Mouse (Mus musculus) intestine, embryonic 16.5 days (tissue): Measurements from ENCODE around the gene Etv2. TPM values are rescaled to one million over a fixed set of nuclear protein-coding genes. Genes with fewer than 3 reads are reported as not detected.

Experiments used
- ATAC-seq: fragments of 200-750 bp; cut with Nextera tagmentation; 2 replicates; pipeline ENCODE4 v1.8.0; 2017; ENCODE audit warnings: moderate TSS enrichment, moderate library complexity
- H3K27ac ChIP-seq: fragments of 300-500 bp; sonication (generic); 2 replicates; pipeline ENCODE4 v1.5.1; 2014; ENCODE audit warnings: mild to moderate bottlenecking, low read length
- H3K27me3 ChIP-seq: fragments of 300-500 bp; sonication (generic); replicated peaks from 2 replicates; pipeline ENCODE4 v1.6.1; 2014; ENCODE audit warnings: low read length, control low read depth, mixed read lengths; ENCODE audit not compliant: control insufficient read depth, insufficient read depth
- H3K36me3 ChIP-seq: fragments of 300-500 bp; sonication (generic); 2 replicates; pipeline ENCODE4 v1.6.1; 2014; ENCODE audit warnings: low read length, control low read depth; ENCODE audit not compliant: control insufficient read depth, insufficient read depth
- H3K4me1 ChIP-seq: fragments of 300-500 bp; sonication (generic); 2 replicates; pipeline ENCODE4 v1.6.1; 2014; ENCODE audit warnings: low read length, control low read depth, mixed read lengths; ENCODE audit not compliant: control insufficient read depth, insufficient read depth
- H3K4me2 ChIP-seq: fragments of 300-500 bp; sonication (generic); 2 replicates; pipeline ENCODE4 v1.6.1; 2014; ENCODE audit warnings: low read depth, low read length, control low read depth
- H3K4me3 ChIP-seq: fragments of 300-500 bp; sonication (generic); 2 replicates; pipeline ENCODE4 v1.5.1; 2014; ENCODE audit warnings: mild to moderate bottlenecking, low read length
- H3K9ac ChIP-seq: fragments of 300-500 bp; sonication (generic); 2 replicates; pipeline ENCODE4 v1.6.1; 2014; ENCODE audit warnings: low read depth, low read length
- H3K9me3 ChIP-seq: fragments of 300-500 bp; sonication (generic); 2 replicates; pipeline ENCODE4 v1.6.1; 2016; ENCODE audit warnings: low read length, control low read depth; ENCODE audit not compliant: control insufficient read depth
- WGBS: fragments of 180-500 bp; shearing (Covaris S2); extraction: QIAGEN DNeasy Blood & Tissue Kit; methylation state at CpG from one replicate; pipeline ENCODE4 v1.1.7; 2014; 5-methylcytosine and 5-hydroxymethylcytosine counted together
- polyA plus RNA-seq: library from polyadenylated mRNA; unstranded; fragments of >200 nt; fragmentation: Nextera tagmentation; extraction: Ambion mirVana; gene quantifications from 2 replicates; pipeline ENCODE4 v1.2.1, GENCODE M21; 2015

Etv2 gene
- polyA plus RNA-seq = not detected in 2 replicates

DNA sequence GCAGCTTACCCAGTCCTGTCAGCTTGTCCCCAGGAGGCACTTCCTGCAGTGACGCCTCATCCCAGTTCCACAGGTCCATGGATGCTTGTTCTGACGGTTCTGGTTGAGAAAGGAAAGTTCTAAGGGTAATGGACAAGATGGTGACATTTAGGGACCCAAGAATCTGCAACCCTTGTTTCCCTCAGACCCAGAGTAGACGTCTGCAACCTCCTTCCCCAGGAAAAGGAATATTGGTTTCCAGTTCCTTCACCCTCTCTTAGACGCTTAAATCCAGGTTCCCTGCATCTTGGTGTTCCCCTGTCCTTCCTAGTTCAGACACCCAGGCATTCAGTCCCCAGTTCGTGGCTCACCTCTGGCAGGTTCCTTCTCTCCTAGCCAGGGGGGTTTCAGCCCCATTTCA lies at the start of gene Etv2:
Gene Etv2, minus strand, starts transcription at position 101 of the 400 bp plus-strand sequence.
- Histone ChIP-seq H3K4me3 (no peak within 1 kb of the TSS; the same call in 1 of the 2 replicates), H3K27me3 (peaks cover 41% of the 10 kb centered on the region), H3K9ac (no peak within 1 kb of the TSS), H3K4me2 (peak within 1 kb of the TSS; percentile 35), H3K36me3 (peaks cover 3% of the 10 kb centered on the region; the same call in 1 of the 2 replicates), H3K27ac (no peak within 1 kb of the TSS), H3K4me1 (peaks cover 5% of the 10 kb centered on the region; the same call in 1 of the 2 replicates), H3K9me3 (no peaks in the 10 kb centered on the region)
- no peak for ATAC-seq
- 10% methylated on average over 5 of the region's 5 CpGs for WGBS

DNA sequence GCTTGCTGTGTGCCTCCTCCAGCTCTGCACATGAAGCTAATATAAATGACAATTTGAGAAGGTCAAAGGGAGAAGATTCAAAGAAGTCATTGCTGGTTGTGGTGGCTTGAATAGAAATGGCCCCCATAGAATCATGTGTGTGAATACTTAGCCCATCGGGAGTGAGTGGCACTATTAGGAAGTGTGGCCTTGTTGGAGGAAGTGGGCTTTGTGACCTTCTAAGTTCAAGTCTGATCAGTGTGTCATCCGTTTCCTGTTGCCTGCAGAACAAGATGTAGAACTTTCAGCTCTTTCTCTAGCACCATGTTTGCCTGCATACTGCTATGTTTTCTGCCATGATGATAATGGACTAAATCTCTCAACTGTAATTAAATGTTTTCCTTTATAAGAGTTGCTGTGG lies 47.8 kb upstream of the Etv2 start:
- Histone ChIP-seq H3K4me3 (no peak overlapping the region), H3K9ac (no peak overlapping the region), H3K9me3 (no peaks in the 10 kb centered on the region), H3K36me3 (no peaks in the 10 kb centered on the region), H3K27ac (no peak overlapping the region), H3K27me3 (no peaks in the 10 kb centered on the region), H3K4me1 (peaks cover 5% of the 10 kb centered on the region), H3K4me2 (no peak overlapping the region)
- WGBS = 79% methylated on average over 2 of the region's 2 CpGs
- ATAC-seq = no peak

DNA sequence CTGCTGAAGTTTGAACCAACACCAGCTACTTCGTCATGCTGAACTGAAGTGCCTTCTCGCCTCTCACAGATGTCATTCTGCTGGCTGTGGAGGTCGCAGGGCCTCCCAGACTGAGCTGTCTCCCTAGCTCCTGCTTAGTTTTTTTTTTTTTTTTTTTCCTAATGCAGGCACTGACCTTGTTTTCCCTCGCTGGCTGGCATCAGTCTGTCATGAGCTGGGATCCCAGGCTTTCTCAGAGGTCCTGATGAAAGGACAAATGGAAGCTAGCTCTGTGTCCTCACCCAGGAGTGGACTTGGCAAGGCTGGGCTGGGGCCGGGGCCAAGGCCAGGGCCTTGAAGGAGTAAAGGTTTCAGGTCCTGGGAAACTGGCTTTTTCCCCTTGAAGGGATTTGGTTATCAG lies 46.2 kb upstream of the Etv2 start:
- Histone ChIP-seq H3K27ac (no peak overlapping the region), H3K4me1 (no peaks in the 10 kb centered on the region), H3K9ac (no peak overlapping the region), H3K27me3 (no peaks in the 10 kb centered on the region), H3K9me3 (no peaks in the 10 kb centered on the region), H3K4me2 (no peak overlapping the region), H3K4me3 (no peak overlapping the region), H3K36me3 (no peaks in the 10 kb centered on the region)
- no peak for ATAC-seq
- WGBS = 59% methylated on average over 5 of the region's 5 CpGs

DNA sequence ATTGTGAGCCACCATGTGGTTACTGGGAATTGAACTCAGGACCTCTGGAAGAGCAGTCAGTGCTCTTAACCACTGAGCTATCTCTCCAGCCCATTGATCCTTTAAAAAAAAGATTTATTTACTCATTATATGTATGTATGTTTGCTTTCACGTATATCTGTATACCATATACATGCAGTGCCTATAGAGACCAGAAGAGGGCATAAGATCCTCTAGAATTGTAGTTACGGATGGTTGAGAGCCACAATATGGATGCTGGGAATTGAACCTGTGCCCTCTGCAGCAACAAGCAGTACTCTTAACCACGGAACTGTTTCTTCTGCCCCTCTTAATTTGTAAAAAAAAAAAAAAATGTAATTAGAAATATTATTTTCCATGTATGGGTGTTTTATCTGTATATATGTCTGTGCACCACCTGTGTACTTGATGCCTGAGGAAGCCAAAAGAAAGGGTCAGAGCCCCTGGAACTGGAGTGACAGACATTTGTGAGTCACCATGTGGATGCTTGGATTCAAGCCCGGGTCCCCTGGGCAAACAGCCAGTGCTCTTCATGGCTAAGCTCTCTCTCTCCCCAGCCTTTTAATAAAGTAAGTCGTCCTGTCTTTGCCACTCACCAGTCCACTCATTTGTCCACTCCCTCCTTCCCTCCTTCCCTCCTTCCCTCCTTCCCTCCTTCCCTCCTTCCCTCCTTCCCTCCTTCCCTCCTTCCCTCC lies 42.8 kb upstream of the Etv2 start:
- no peak overlapping the region for H3K27ac ChIP-seq
- no peak overlapping the region for H3K4me2 ChIP-seq
- H3K9ac ChIP-seq = no peak overlapping the region
- no peaks in the 10 kb centered on the region for H3K36me3 ChIP-seq
- no peaks in the 10 kb centered on the region for H3K9me3 ChIP-seq
- no peaks in the 10 kb centered on the region for H3K27me3 ChIP-seq
- H3K4me3 ChIP-seq = no peak overlapping the region
- no peaks in the 10 kb centered on the region for H3K4me1 ChIP-seq
- WGBS = 62% methylated on average over 5 of the region's 5 CpGs
- ATAC-seq = no peak

DNA sequence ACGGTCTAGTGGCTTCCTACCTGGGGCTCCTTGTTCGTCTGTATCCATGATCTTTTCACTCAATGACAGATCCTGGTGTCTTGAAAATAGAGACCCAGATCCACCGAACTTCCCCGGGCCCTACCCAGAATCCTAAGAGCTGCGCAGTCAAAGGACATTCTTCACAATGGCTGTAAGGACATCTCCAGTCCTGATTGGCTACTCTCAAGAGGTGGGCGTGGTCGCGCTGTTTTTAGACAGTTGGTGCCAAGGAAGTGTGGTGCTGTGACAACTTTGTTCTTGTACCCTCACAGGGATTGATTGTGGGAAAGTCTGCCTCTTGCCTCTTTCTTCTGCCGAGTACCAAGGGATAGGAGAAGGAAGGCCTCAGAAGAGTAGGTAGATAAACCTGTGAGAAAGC lies 35.8 kb upstream of the Etv2 start, which contains the start of gene Pmis2:
Gene Pmis2, minus strand, starts transcription at position 126 of the 400 bp plus-strand sequence.
- H3K27ac ChIP-seq = no peak within 1 kb of the TSS
- no peaks in the 10 kb centered on the region for H3K36me3 ChIP-seq
- no peak for ATAC-seq
- WGBS = 67% methylated on average over 9 of the region's 9 CpGs
- H3K4me1 ChIP-seq = no peaks in the 10 kb centered on the region
- H3K4me2 ChIP-seq = no peak within 1 kb of the TSS
- no peaks in the 10 kb centered on the region for H3K27me3 ChIP-seq
- no peak within 1 kb of the TSS for H3K9ac ChIP-seq
- no peaks in the 10 kb centered on the region for H3K9me3 ChIP-seq
- H3K4me3 ChIP-seq = no peak within 1 kb of the TSS

DNA sequence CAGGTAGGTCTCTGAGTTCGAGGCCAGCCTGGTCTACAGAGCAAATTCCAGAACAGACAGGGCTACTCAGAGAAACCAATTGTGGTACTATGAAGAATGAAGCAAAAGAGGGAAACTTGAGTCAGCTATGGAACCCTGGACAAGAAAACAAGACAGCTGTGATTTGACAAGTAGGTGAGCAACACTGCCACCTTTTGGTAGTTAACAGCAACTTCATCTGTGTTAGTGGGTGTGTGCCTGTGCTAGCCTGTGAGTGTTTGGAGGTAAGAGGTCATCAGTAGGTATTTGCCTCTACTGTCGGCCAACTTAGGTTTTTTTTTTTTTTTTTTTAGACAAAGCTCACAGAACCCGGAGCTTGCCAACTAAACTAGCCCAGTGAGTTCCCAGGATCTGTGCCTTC lies 33.6 kb upstream of the Etv2 start:
- H3K4me1 ChIP-seq = peaks cover 4% of the 10 kb centered on the region; the same call in 1 of the 2 replicates
- H3K27ac ChIP-seq = no peak overlapping the region
- H3K9ac ChIP-seq = no peak overlapping the region
- 31% methylated on average over 3 of the region's 3 CpGs for WGBS
- H3K36me3 ChIP-seq = no peaks in the 10 kb centered on the region
- H3K4me2 ChIP-seq = no peak overlapping the region
- no peak for ATAC-seq
- no peaks in the 10 kb centered on the region for H3K27me3 ChIP-seq
- no peak overlapping the region for H3K4me3 ChIP-seq
- H3K9me3 ChIP-seq = no peaks in the 10 kb centered on the region

DNA sequence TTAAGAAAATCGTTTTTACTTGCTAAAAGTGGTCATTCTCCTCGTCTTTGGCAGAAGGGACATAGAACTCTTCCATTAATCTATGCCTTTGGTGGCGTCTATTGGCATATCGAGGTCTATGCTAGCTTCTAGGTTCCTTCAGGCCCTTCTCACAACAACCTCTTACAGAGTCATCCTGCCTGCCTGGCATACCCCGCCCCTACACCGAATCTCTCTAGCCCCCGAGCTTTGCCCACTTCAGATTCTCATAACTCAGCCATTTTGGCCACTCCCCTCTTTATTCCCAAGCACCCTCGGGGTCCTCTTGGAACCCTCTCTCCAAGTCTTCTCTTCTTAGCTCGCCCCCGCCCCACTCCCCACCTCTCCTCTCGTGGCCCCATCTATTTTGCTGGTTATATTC lies 29.7 kb upstream of the Etv2 start:
- Histone ChIP-seq H3K4me1 (peaks cover 4% of the 10 kb centered on the region; the same call in 1 of the 2 replicates), H3K9me3 (no peaks in the 10 kb centered on the region), H3K9ac (peak overlapping the region; percentile 84), H3K27ac (no peak overlapping the region), H3K36me3 (peaks cover 2% of the 10 kb centered on the region; the same call in 1 of the 2 replicates), H3K4me3 (peak overlapping the region; percentile 72), H3K27me3 (no peaks in the 10 kb centered on the region), H3K4me2 (peak overlapping the region; percentile 89)
- WGBS = 5% methylated on average over 11 of the region's 11 CpGs
- peak; percentile 57 for ATAC-seq

DNA sequence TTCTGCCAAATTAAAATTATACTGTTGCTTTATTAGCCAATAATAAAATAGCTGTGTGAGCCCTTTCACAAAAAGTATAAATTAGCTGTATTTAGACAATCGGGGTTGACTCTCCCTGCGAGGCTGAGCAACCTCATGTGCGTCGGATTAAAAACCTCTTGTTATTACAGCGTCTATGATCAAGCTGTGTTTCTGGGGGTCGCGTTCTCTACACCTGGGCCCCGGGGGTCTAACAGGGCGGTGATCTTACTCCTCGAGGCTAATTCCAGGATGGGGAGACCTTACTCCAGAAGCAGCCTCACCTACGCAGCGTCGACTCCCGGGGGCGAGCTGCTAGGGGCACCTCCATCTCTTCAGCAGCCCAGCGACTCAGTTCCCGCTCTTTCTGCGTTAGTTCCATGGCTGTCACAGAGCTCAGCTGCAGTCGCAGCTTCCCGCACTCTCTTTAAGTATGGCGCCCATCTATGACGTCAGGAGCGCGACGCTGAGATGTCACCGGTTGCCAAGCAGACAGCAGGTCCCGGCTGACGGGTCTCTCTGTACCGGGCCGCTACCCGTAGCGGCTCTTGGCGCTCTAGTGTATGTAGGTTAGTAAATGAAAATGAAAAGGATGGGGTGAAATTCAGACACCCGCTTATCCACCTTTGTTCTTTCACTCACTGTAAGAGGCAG lies 29.0 kb upstream of the Etv2 start, which contains the start of gene Haus5:
Gene Haus5, minus strand, starts transcription at position 466 of the 672 bp plus-strand sequence.
- Histone ChIP-seq H3K4me2 (peak within 1 kb of the TSS; percentile 89), H3K27me3 (no peaks in the 10 kb centered on the region), H3K4me1 (peaks cover 4% of the 10 kb centered on the region; the same call in 1 of the 2 replicates), H3K4me3 (peak within 1 kb of the TSS; percentile 72), H3K36me3 (peaks cover 2% of the 10 kb centered on the region; the same call in 1 of the 2 replicates), H3K9ac (peak within 1 kb of the TSS; percentile 84), H3K27ac (no peak within 1 kb of the TSS), H3K9me3 (no peaks in the 10 kb centered on the region)
- ATAC-seq = peak; percentile 93
- WGBS = under 1% methylated on average over 34 of the region's 34 CpGs
